Mouse (Mus musculus) thymus, adult 2 months (tissue): ENCODE results near the gene Cdk20. TPM values are rescaled to one million over a fixed set of nuclear protein-coding genes. Genes with fewer than 3 reads are reported as not detected.

ENCODE experiments used
- DNase-seq: peaks from one replicate; pipeline ENCODE4 v3.0.0; 2021
- H3K27ac ChIP-seq: fragments of 200-500 bp; 2 replicates; pipeline ENCODE4 v1.5.1; 2012; ENCODE audit warnings: low read length, control low read depth; ENCODE audit not compliant: control insufficient read depth, insufficient read depth
- H3K27me3 ChIP-seq: fragments of 200-500 bp; 2 replicates; pipeline ENCODE4 v1.6.1; 2012; ENCODE audit warnings: mild to moderate bottlenecking, low read length, moderate library complexity, mixed read lengths; ENCODE audit not compliant: control insufficient read depth, insufficient read depth
- H3K36me3 ChIP-seq: fragments of 200-500 bp; 2 replicates; pipeline ENCODE4 v1.6.1; 2012; ENCODE audit warnings: mild to moderate bottlenecking, low read length, moderate library complexity; ENCODE audit not compliant: control insufficient read depth, insufficient read depth
- H3K4me1 ChIP-seq: fragments of 200-500 bp; replicated peaks from 2 replicates; pipeline ENCODE4 v1.6.1; 2012; ENCODE audit warnings: low read length; ENCODE audit not compliant: control insufficient read depth, insufficient read depth
- H3K4me3 ChIP-seq: fragments of 200-500 bp; 2 replicates; pipeline ENCODE4 v1.5.1; 2012; ENCODE audit warnings: mild to moderate bottlenecking, low read length, control low read depth, moderate library complexity; ENCODE audit not compliant: control insufficient read depth, insufficient read depth
- CTCF ChIP-seq: fragments of 200-500 bp; IDR thresholded peaks from 2 replicates; pipeline ENCODE4 v1.5.1; 2012; ENCODE audit warnings: mild to moderate bottlenecking, control low read depth, low read length, moderate library complexity, borderline replicate concordance; ENCODE audit not compliant: control insufficient read depth, poor library complexity, insufficient read depth; ENCODE audit errors: extremely low read depth
- POLR2A ChIP-seq: fragments of 200-500 bp; IDR thresholded peaks from 2 replicates; pipeline ENCODE4 v1.6.1; 2012; ENCODE audit warnings: mild to moderate bottlenecking, low read length, control low read depth, moderate library complexity; ENCODE audit not compliant: control insufficient read depth, poor library complexity, insufficient read depth; ENCODE audit errors: extremely low read depth
- WGBS: fragments of 180-500 bp; shearing (Covaris S2); methylation state at CpG from one replicate; pipeline ENCODE4 v1.1.7; 2018; 5-methylcytosine and 5-hydroxymethylcytosine counted together
- polyA plus RNA-seq: library from polyadenylated mRNA; depleted of rRNA; stranded (reverse); fragments of >200 nt; gene quantifications from 2 replicates; pipeline ENCODE4 v1.2.3, GENCODE M21; 2012

Gene Cdk20
- polyA plus RNA-seq, 1 experiment, result 128 TPM

DNA sequence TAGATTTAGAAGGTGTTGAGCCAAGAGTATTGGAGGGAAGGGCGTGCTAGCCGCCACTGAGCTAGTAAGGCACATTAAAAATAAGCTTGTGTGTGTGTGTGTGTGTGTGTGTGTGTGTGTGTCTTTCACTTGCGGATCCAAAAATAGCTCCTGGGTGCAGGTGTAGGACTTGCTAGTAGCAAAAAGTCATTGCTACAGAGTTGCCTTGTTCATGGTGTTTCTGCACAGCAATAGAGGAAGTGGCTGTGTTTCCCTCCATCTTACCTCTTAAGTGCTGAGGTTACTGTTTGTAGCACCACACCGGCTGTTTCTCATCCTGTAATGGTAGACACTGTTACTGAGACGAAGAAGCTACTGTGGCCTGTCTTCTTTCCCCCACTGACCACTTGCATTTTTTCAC lies 24.1 kb upstream of the Cdk20 start:
- peak; percentile 56 for DNase-seq
- WGBS, result 15% methylated on average over 5 of the region's 5 CpGs
- TF ChIP-seq POLR2A, result no peak
- Histone ChIP-seq H3K4me3 (no peak overlapping the region), H3K27me3 (no peaks in the 10 kb centered on the region), H3K27ac (peak overlapping the region; percentile 80), H3K4me1 (peaks cover 29% of the 10 kb centered on the region), H3K36me3 (no peaks in the 10 kb centered on the region)

GRCm38 (mm10) chr13:64410604-64411003 lies 21.5 kb upstream of the Cdk20 start:
- Histone ChIP-seq H3K27me3 (no peaks in the 10 kb centered on the region), H3K36me3 (no peaks in the 10 kb centered on the region), H3K4me1 (peaks cover 28% of the 10 kb centered on the region), H3K4me3 (peak overlapping the region; percentile 15; the same call in 1 of the 2 replicates), H3K27ac (peak overlapping the region; percentile 86; the same call in 1 of the 2 replicates)
- peak; percentile 67 for DNase-seq
- TF ChIP-seq CTCF (no peak), POLR2A (peak; percentile 31; the same call in 1 of the 2 replicates)
- 7% methylated on average over 5 of the region's 5 CpGs for WGBS

GRCm38 (mm10) chr13:64411282-64411681 lies 20.8 kb upstream of the Cdk20 start:
- peaks cover 28% of the 10 kb centered on the region for H3K4me1 ChIP-seq
- no peaks in the 10 kb centered on the region for H3K36me3 ChIP-seq
- H3K27ac ChIP-seq, result peak overlapping the region; percentile 86
- WGBS, result 63% methylated on average over 2 of the region's 2 CpGs
- no peak for DNase-seq
- H3K4me3 ChIP-seq, result peak overlapping the region; percentile 7
- TF ChIP-seq POLR2A (no peak), CTCF (no peak)
- H3K27me3 ChIP-seq, result no peaks in the 10 kb centered on the region

DNA sequence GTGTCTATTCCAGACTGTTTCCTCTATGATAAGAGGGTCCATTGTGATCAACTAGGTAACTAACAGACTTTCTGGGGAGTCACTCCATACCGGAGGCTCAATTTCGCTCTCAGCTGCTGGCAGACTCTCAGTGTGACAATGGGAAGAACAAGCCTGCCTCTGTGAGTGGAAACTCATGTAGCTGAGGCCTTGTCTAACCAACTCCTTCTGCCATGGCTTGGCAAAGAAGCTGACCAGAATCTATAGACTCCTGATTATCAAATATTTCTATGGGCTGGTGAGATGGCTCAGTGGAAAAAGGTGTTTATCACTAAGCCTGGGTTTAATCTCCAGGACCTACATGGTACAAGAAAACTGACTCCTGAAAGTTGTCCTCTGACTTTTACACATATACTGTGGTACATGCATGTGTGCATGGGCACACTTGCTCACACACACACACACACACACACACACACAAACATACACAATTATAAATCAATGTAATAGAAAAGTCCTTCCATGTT lies 19.3 kb upstream of the Cdk20 start:
- H3K4me3 ChIP-seq, result no peak overlapping the region
- no peak for DNase-seq
- no peaks in the 10 kb centered on the region for H3K36me3 ChIP-seq
- 90% methylated on average over 2 of the region's 2 CpGs for WGBS
- no peak for TF ChIP-seq POLR2A
- no peak for TF ChIP-seq CTCF
- H3K4me1 ChIP-seq, result peaks cover 25% of the 10 kb centered on the region
- peak overlapping the region; percentile 61 for H3K27ac ChIP-seq
- H3K27me3 ChIP-seq, result no peaks in the 10 kb centered on the region

- Histone ChIP-seq H3K36me3 (no peaks in the 10 kb centered on the region), H3K4me3 (no peak overlapping the region), H3K4me1 (peaks cover 22% of the 10 kb centered on the region), H3K27me3 (no peaks in the 10 kb centered on the region), H3K27ac (peak overlapping the region; percentile 87)
- no peak for DNase-seq
- 51% methylated on average over 2 of the region's 2 CpGs for WGBS
- no peak for TF ChIP-seq POLR2A
- TF ChIP-seq CTCF, result no peak
Observed at GRCm38 (mm10) chr13:64415659-64416058, 16.5 kb upstream of the Cdk20 start.

- Histone ChIP-seq H3K36me3 (no peaks in the 10 kb centered on the region), H3K4me3 (no peak overlapping the region), H3K4me1 (peaks cover 19% of the 10 kb centered on the region), H3K27ac (peak overlapping the region; percentile 49; the same call in 1 of the 2 replicates), H3K27me3 (no peaks in the 10 kb centered on the region)
- TF ChIP-seq CTCF, result no peak
- TF ChIP-seq POLR2A, result no peak
- DNase-seq, result no peak
- 88% methylated on average over 5 of the region's 5 CpGs for WGBS
Observed at GRCm38 (mm10) chr13:64416955-64417601, 15.0 kb upstream of the Cdk20 start.
